Mouse (Mus musculus) heart, embryonic 11.5 days (tissue): ENCODE results near the gene Ms4a15. TPM values are rescaled to one million over a fixed set of nuclear protein-coding genes. Genes with fewer than 3 reads are reported as not detected.

Experiments used
- ATAC-seq: fragments of 200-750 bp; cut with Nextera tagmentation; replicated peaks from 2 replicates; pipeline ENCODE4 v1.8.0; 2017; ENCODE audit warnings: moderate library complexity; ENCODE audit not compliant: insufficient number of reproducible peaks, low FRiP score, low TSS enrichment
- H3K27ac ChIP-seq: fragments of 300-500 bp; sonication (generic); 2 replicates; pipeline ENCODE4 v1.5.1; 2014; ENCODE audit warnings: mild to moderate bottlenecking, low read depth, low read length
- H3K27me3 ChIP-seq: fragments of 300-500 bp; sonication (generic); 2 replicates; pipeline ENCODE4 v1.6.1; 2014; ENCODE audit warnings: mild to moderate bottlenecking, low read length, mixed read lengths; ENCODE audit not compliant: control insufficient read depth, insufficient read depth
- H3K36me3 ChIP-seq: fragments of 300-500 bp; sonication (generic); 2 replicates; pipeline ENCODE4 v1.6.1; 2014; ENCODE audit warnings: mild to moderate bottlenecking, low read length, moderate library complexity, mixed read lengths; ENCODE audit not compliant: control insufficient read depth, insufficient read depth
- H3K4me1 ChIP-seq: fragments of 300-500 bp; sonication (generic); 2 replicates; pipeline ENCODE4 v1.6.1; 2014; ENCODE audit warnings: low read length; ENCODE audit not compliant: control insufficient read depth, insufficient read depth
- H3K4me2 ChIP-seq: fragments of 300-500 bp; sonication (generic); 2 replicates; pipeline ENCODE4 v1.6.1; 2014; ENCODE audit warnings: mild to moderate bottlenecking, moderate library complexity
- H3K4me3 ChIP-seq: fragments of 300-500 bp; sonication (generic); 2 replicates; pipeline ENCODE4 v1.5.1; 2014; ENCODE audit warnings: low read depth, low read length
- H3K9ac ChIP-seq: fragments of 300-500 bp; sonication (generic); 2 replicates; pipeline ENCODE4 v1.6.1; 2014; ENCODE audit warnings: mild to moderate bottlenecking, low read depth, low read length, moderate library complexity
- H3K9me3 ChIP-seq: fragments of 300-500 bp; sonication (generic); replicated peaks from 2 replicates; pipeline ENCODE4 v1.6.1; 2016; ENCODE audit warnings: low read length; ENCODE audit not compliant: control insufficient read depth
- WGBS: fragments of 180-500 bp; shearing (Covaris S2); extraction: QIAGEN DNeasy Blood & Tissue Kit; methylation state at CpG from one replicate; pipeline ENCODE4 v1.1.7; 2014; ENCODE audit not compliant: insufficient replicate concordance; 5-methylcytosine and 5-hydroxymethylcytosine counted together
- polyA plus RNA-seq: library from polyadenylated mRNA; unstranded; fragments of >200 nt; fragmentation: Nextera tagmentation; extraction: Ambion mirVana; gene quantifications from 2 replicates; pipeline ENCODE4 v1.2.1, GENCODE M21; 2014

The Ms4a15 gene
- polyA plus RNA-seq, 1 experiment from 2014 or later, result not detected

DNA sequence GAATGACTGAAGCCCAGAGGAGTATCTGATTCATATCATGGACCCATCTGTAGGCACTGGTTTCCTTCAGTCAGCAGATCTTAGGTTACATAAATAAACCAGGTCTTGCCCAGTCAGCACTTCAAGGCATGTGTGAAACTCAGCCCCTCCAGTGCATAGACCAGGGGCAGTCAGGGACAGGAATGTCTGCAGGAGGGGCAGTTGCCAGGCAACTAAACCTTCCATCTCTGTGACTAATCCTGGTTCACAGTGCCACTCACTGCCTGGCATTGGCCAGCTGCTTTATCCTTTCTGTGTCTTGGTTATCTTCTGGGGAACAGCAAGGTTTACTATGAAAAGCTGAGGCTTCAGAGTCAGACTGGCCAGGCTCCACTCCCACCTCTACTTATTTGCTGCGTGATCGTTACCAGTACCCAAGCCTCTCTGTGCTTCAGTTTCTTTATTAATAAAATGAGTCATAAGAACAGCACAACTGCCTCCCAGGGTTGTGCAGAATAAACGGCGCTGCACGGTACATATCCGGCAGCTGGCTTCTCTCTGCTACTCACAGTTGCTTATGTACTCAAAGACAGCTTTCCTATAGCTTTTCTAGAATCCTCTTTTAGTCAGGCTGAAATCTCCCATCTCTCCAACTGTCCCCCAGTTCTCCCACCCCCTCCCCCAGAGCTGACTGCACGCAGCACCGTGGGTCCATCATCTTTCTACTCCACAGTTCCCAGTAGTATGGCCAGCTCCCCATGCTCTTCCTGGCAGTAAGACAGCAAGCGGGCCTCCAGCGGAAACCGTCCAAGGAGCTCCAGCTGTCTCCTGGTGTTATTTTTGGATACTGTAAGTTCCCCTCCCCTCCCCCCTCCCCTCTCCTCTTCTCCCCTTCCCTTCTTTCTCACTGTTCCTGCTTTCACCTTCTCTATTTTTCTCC lies 40.8 kb downstream of the Ms4a15 start:
- ATAC-seq, result no peak
- Histone ChIP-seq H3K4me1 (peaks cover 19% of the 10 kb centered on the region), H3K9ac (no peak overlapping the region), H3K27me3 (no peaks in the 10 kb centered on the region), H3K4me2 (peak overlapping the region; percentile 34), H3K27ac (peak overlapping the region; percentile 52), H3K36me3 (no peaks in the 10 kb centered on the region), H3K9me3 (no peaks in the 10 kb centered on the region), H3K4me3 (no peak overlapping the region)
- 48% methylated on average over 11 of the region's 11 CpGs for WGBS

- Histone ChIP-seq H3K27me3 (no peaks in the 10 kb centered on the region), H3K4me1 (peaks cover 25% of the 10 kb centered on the region), H3K9ac (peak overlapping the region; percentile 58; the same call in 1 of the 2 replicates), H3K36me3 (peaks cover 5% of the 10 kb centered on the region; the same call in 1 of the 2 replicates), H3K27ac (peak overlapping the region; percentile 59), H3K4me3 (peak overlapping the region; percentile 80), H3K4me2 (peak overlapping the region; percentile 100), H3K9me3 (no peaks in the 10 kb centered on the region)
- ATAC-seq, result no peak
- 36% methylated on average over 9 of the region's 9 CpGs for WGBS
These were observed 43.5 kb downstream of the Ms4a15 start for GRCm38 (mm10) chr19:10949558-10949957.

GRCm38 (mm10) chr19:10949112-10949511 lies 43.9 kb downstream of the Ms4a15 start, which contains the start of gene Ccdc86:
Gene Ccdc86, minus strand, starts transcription at chr19:10949266.
- Histone ChIP-seq H3K36me3 (peaks cover 10% of the 10 kb centered on the region; the same call in 1 of the 2 replicates), H3K9ac (peak within 1 kb of the TSS; percentile 85), H3K9me3 (no peaks in the 10 kb centered on the region), H3K4me3 (peak within 1 kb of the TSS; percentile 80), H3K27ac (peak within 1 kb of the TSS; percentile 59), H3K4me2 (peak within 1 kb of the TSS; percentile 100), H3K27me3 (no peaks in the 10 kb centered on the region), H3K4me1 (peaks cover 25% of the 10 kb centered on the region)
- ATAC-seq, result peak; percentile 90
- under 1% methylated on average over 30 of the region's 30 CpGs for WGBS

- Histone ChIP-seq H3K9me3 (no peaks in the 10 kb centered on the region), H3K4me1 (peaks cover 25% of the 10 kb centered on the region), H3K9ac (peak overlapping the region; percentile 85), H3K27me3 (no peaks in the 10 kb centered on the region), H3K27ac (no peak overlapping the region), H3K4me3 (peak overlapping the region; percentile 80), H3K4me2 (peak overlapping the region; percentile 100), H3K36me3 (peaks cover 14% of the 10 kb centered on the region)
- no peak for ATAC-seq
- under 1% methylated on average over 20 of the region's 20 CpGs for WGBS
These were observed 44.6 kb downstream of the Ms4a15 start for GRCm38 (mm10) chr19:10948416-10948815.

GRCm38 (mm10) chr19:10947219-10947618 lies 45.8 kb downstream of the Ms4a15 start:
- Histone ChIP-seq H3K4me2 (peak overlapping the region; percentile 100), H3K27ac (no peak overlapping the region), H3K9me3 (no peaks in the 10 kb centered on the region), H3K36me3 (peaks cover 23% of the 10 kb centered on the region), H3K4me3 (peak overlapping the region; percentile 80), H3K4me1 (peaks cover 20% of the 10 kb centered on the region), H3K9ac (peak overlapping the region; percentile 85), H3K27me3 (no peaks in the 10 kb centered on the region)
- 89% methylated on average over 5 of the region's 5 CpGs for WGBS
- ATAC-seq, result no peak

GRCm38 (mm10) chr19:10946506-10946905 lies 46.5 kb downstream of the Ms4a15 start:
- ATAC-seq, result no peak
- Histone ChIP-seq H3K36me3 (peaks cover 23% of the 10 kb centered on the region), H3K4me2 (peak overlapping the region; percentile 100)

DNA sequence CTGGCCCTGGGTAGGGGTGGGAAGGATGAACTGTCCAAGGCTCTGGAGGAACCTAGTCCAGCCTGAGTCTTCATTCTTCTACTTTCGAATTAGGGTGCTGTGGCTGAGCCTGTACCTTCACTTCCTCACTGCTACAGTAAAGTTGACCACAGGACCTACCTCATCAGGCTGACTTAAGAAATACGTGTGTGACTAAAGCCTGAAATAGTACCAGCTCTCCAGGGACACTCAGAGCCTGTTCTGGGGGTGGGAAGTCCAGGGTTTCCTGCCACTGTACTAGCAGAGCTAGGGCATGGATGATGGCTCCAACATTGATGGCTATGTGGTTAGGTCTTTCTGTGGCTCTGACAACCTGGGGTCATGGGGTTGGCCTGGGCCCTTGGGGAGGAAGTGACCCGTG lies 49.1 kb downstream of the Ms4a15 start:
- Histone ChIP-seq H3K27ac (no peak overlapping the region), H3K4me3 (no peak overlapping the region), H3K4me2 (no peak overlapping the region), H3K27me3 (no peaks in the 10 kb centered on the region), H3K9ac (no peak overlapping the region), H3K4me1 (peaks cover 25% of the 10 kb centered on the region), H3K36me3 (peaks cover 23% of the 10 kb centered on the region), H3K9me3 (no peaks in the 10 kb centered on the region)
- 82% methylated on average over 3 of the region's 3 CpGs for WGBS
- ATAC-seq, result no peak

More at GRCm38 (mm10) chr19:10946506-10946905, 46.5 kb downstream of the Ms4a15 start:
- whole genome bisulfite sequencing, result 75% methylated on average over 3 of the region's 3 CpGs
- H3K27ac ChIP-seq, result no peak overlapping the region
- H3K27me3 ChIP-seq, result no peaks in the 10 kb centered on the region
- no peak overlapping the region for H3K9ac ChIP-seq
- H3K4me1 ChIP-seq, result peaks cover 14% of the 10 kb centered on the region
- no peaks in the 10 kb centered on the region for H3K9me3 ChIP-seq
- H3K4me3 ChIP-seq, result no peak overlapping the region

DNA sequence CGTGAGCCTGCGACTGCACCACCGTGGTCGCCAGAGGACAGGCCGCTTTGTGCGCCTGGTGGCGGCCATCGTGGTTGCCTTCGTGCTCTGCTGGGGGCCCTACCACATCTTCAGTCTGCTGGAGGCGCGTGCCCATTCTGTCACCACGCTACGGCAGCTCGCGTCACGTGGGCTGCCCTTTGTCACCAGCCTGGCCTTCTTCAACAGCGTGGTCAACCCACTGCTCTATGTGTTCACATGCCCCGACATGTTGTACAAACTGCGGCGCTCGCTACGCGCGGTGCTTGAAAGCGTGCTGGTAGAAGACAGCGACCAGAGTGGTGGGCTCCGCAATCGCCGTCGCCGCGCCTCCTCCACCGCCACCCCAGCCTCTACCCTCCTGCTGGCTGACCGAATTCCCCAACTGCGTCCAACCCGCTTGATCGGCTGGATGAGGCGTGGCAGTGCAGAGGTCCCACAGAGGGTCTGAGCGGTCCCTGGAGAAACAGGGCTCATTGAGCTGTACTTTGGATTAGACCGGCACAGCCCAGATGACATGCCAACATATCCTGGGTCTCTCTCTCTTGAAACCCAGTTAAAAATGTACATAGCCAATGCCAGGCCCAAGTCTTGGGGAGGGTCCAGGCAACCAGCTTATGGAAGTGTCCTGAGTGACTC lies 52.1 kb downstream of the Ms4a15 start:
- Histone ChIP-seq H3K27ac (no peak overlapping the region), H3K4me3 (peak overlapping the region; percentile 38), H3K27me3 (no peaks in the 10 kb centered on the region), H3K4me1 (peaks cover 15% of the 10 kb centered on the region; the same call in 1 of the 2 replicates), H3K36me3 (peaks cover 21% of the 10 kb centered on the region), H3K4me2 (peak overlapping the region; percentile 83), H3K9ac (peak overlapping the region; percentile 56), H3K9me3 (no peaks in the 10 kb centered on the region)
- WGBS, result 5% methylated on average over 40 of the region's 40 CpGs
- ATAC-seq, result peak; percentile 57
